Mouse (Mus musculus) lung, adult 2 months (tissue): Measurements from ENCODE around the gene Traf1.

ENCODE experiments used
- CTCF ChIP-seq: fragments of 200-500 bp; IDR thresholded peaks from 2 replicates; pipeline ENCODE4 v1.5.1; 2011; ENCODE audit warnings: mild to moderate bottlenecking, low read length, control low read depth; ENCODE audit not compliant: insufficient read depth
- POLR2A ChIP-seq: fragments of 200-500 bp; IDR thresholded peaks from 2 replicates; pipeline ENCODE4 v1.6.1; 2011; ENCODE audit warnings: low read depth, mild to moderate bottlenecking, control low read depth, low read length, borderline replicate concordance; ENCODE audit errors: extremely low read depth

DNA sequence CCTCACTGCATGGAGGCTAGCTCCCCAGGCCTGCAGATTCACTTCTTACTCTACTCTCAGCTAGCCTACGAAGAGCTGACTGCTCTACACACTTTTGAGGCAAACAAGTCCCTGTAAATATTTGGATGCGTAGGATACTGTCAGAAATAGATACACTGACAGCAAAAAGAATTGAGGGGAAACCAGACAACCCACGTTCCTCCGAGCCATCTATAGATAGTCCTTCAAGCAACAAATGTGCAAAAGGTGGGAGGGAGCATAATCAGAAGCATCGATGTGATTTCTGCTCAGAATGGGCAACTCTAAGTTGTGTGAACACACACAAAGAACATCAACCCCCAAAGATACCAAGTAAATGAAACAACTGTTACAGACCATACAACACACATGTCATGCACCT is 34.9 kb upstream of the Traf1 start:
- TF ChIP-seq POLR2A = no peak
- no peak for TF ChIP-seq CTCF
